20 mouse cellular contexts compared by ENCODE assay signal in genomic region chr3:61012550-61012949, GRCm38 (mm10).
"Had no signal": no experiment of that assay in that cellular context is flagged by ENCODE, and none has a peak within 500 bp of the region (broad histone marks: within the 10 kb centered on the region; RNA-seq: fewer than 3 reads in every experiment).

No protein-coding gene starts in this region.

- DNase-seq: lung, adult 18-20 months; lung, embryonic 14.5 days; lung, postnatal 10 days; lung, postnatal 4 days; midbrain, embryonic 14.5 days; retina, postnatal 1 day; right cerebral cortex, adult 18-20 months; right cerebral cortex, postnatal 25 days; right cerebral cortex, postnatal 4 days; thymus, adult 2 months; thymus, postnatal 25 days; thymus, postnatal 4 days had no signal

- H3K4me3 ChIP-seq: midbrain, embryonic 10.5 days; midbrain, embryonic 12.5 days; myocyte; neural tube, embryonic 13.5 days; neural tube, embryonic 15.5 days; stomach, embryonic 15.5 days had no signal

- ATAC-seq: midbrain, embryonic 16.5 days had no signal

- H3K9ac ChIP-seq: lung, embryonic 14.5 days; midbrain, embryonic 12.5 days; neural tube, embryonic 13.5 days; neural tube, embryonic 15.5 days; stomach, embryonic 15.5 days had no signal

- H3K9me3 ChIP-seq: midbrain, embryonic 10.5 days; midbrain, embryonic 12.5 days; neural tube, embryonic 13.5 days; neural tube, embryonic 15.5 days; stomach, embryonic 15.5 days had no signal

- H3K4me2 ChIP-seq: lung, embryonic 14.5 days; midbrain, embryonic 12.5 days; neural tube, embryonic 13.5 days; neural tube, embryonic 15.5 days; stomach, embryonic 15.5 days had no signal

- H3K27ac ChIP-seq: midbrain, embryonic 10.5 days; midbrain, embryonic 12.5 days; neural tube, embryonic 13.5 days; neural tube, embryonic 15.5 days; stomach, embryonic 15.5 days; stomach, postnatal 0 days had no signal

- H3K36me3 ChIP-seq: midbrain, embryonic 10.5 days; midbrain, embryonic 12.5 days; neural tube, embryonic 13.5 days; neural tube, embryonic 15.5 days; stomach, embryonic 15.5 days had no signal

- H3K4me1 ChIP-seq: midbrain, embryonic 10.5 days; neural tube, embryonic 13.5 days; neural tube, embryonic 15.5 days; stomach, embryonic 15.5 days had no signal

- H3K27me3 ChIP-seq: midbrain, embryonic 12.5 days; neural tube, embryonic 13.5 days; neural tube, embryonic 15.5 days; stomach, embryonic 15.5 days had no signal
